Mouse (Mus musculus) common myeloid progenitor, adult 5-6 weeks (primary cell): ENCODE measurements around the gene Tbc1d1. TPM values are rescaled to one million over a fixed set of nuclear protein-coding genes. Genes with fewer than 3 reads are reported as not detected.

Experiments
- ATAC-seq: replicated peaks from 2 replicates; pipeline ENCODE4 v1.8.0; 2016; ENCODE audit warnings: low read depth, mild to moderate bottlenecking, moderate TSS enrichment, inconsistent platforms; ENCODE audit not compliant: poor library complexity, severe bottlenecking
- total RNA-seq: library from RNA; stranded (forward); fragments of 200-1000, 187-1606 nt; gene quantifications from 2 replicates; pipeline ENCODE4 v1.2.3, GENCODE M21; 2017

Tbc1d1 gene
- total RNA-seq, 1 experiment from 2014 or later: 33.9 TPM

DNA sequence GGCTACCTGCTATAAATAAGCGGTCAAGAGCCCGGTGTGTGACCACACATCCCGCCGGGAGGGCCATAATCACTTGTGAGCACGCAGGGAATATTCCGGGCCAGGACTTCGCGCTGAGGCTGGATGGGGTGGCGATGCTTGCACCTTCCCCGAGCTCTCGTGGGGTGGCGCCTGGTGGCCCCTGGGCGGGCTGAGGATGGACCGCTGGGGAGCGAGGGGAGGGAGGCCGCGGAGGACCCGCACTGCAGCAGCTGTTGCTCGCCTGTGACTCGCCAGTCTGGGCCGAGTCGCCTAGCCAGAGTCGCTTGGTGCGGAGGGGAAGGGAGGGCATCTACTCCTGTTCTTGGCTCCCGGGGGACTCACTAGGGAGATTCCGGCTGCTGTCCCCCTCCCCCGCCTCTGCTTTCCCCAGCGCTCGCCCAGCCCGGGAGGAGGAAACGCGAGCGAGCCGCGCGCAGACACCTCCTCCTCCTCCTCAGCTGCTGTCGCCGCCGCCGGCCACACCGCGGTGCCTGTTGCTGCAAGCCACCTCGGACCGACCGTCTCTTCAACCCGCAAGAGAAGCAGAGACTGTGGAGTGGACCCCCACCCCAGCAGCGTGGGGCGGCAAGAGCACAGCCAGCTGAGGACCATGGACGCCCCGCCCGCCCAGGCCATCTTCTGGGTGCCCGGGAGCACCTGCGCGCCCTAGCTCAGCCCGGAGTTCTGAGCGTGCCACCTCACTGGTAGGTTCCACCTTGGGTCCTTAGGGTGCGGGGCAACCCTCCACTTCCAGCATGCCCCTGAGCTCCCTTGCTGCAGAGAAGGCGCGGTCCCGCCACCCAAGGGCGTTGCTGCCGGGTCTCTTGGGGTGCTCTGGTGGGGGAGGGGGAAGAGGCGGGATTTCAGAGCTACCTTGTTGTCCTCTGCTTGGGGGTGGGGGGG is 3.9 kb downstream of the Tbc1d1 start:
- peak; percentile 45 for ATAC-seq

GRCm38 (mm10) chr5:64160705-64161391 is 4.7 kb downstream of the Tbc1d1 start:
- ATAC-seq: no peak

GRCm38 (mm10) chr5:64161917-64162316 is 5.8 kb downstream of the Tbc1d1 start:
- ATAC-seq: no peak

DNA sequence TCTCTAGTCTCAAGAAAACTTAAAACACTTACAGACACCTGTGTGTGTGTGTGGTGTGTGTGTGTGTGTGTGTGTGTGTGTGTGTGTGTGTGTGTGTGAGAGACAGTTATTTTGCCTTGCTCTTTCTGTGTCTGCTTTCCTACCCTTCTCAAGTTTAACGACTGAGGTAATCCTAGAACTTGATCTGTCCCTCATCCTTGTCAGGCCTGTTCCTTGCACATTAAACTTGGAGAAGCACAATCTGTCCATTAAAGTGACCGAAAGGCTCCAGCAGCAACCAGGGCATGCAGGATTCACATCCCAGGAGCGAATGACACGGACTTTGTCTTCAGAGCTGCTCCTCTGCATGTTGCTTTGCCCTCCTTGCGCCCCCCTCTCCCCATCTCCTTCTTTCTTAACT is 6.5 kb downstream of the Tbc1d1 start:
- no peak for ATAC-seq

GRCm38 (mm10) chr5:64164414-64164813 is 8.3 kb downstream of the Tbc1d1 start:
- no peak for ATAC-seq

DNA sequence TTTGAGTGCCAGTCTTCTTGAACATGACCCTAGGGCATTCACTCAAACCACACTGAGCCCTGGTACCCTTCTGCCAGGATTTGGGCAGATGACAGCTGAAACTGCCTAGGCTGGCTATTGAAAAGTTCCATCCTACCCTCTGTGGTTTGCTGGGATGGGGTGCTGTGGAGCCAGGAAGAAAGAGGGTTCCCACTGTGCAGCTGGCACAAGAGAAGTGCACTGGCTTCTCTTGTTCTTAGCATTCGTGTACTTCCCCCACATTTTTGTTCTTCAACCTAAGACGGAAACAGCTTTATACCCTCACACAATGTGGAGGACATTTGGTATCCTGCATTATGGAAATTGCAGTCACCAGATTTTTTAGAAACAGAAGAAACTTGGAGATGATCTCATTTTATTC is 9.7 kb downstream of the Tbc1d1 start:
- no peak for ATAC-seq

- ATAC-seq: no peak
These were observed 13.0 kb downstream of the Tbc1d1 start for GRCm38 (mm10) chr5:64168990-64169540.

DNA sequence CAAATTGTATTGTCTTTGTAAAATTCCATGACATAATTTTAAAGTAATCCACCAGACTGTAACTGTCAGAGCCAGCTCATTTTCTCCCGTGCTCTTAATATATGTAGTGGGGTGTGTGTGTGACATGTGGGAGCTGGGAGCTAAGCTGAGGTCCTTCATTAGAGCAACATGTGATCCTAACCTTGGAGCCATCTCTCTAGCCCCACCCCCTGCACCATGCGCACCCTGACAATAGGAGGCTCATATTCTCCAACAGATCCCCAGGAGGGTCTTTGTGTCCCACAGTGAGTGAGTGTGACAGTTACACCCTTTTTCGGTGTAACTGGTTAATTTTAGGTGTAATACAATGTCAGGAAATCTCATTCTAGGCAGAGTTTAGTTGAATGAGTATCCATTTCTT is 16.8 kb downstream of the Tbc1d1 start:
- no peak for ATAC-seq

- no peak for ATAC-seq
These were observed 17.2 kb downstream of the Tbc1d1 start for GRCm38 (mm10) chr5:64173302-64173701.

DNA sequence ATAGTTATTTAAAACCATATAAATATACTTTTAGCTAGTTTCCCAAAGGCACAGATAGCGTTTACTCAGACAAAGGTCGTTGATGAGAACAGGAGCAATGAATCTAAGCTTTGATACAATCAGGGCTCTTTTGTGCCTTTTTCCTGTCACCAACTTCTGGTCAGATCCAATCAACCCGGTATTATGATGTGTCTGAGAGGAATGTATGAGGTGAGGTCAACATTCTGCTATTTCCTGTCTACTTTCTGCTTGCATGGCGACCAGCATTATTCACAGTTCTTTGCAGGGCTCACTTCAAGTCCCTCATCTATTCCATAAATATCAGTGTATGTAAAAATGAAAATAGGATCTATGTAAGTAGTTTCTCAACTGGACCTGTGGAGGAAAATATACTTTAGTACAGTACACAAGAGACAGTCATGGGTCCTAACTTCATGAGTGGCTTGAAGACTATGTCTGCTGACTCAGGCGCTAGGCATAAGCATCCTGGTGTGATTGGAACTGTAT is 18.4 kb downstream of the Tbc1d1 start:
- ATAC-seq: no peak

GRCm38 (mm10) chr5:64180548-64180947 is 24.4 kb downstream of the Tbc1d1 start:
- no peak for ATAC-seq

GRCm38 (mm10) chr5:64183712-64184111 is 27.6 kb downstream of the Tbc1d1 start:
- no peak for ATAC-seq

DNA sequence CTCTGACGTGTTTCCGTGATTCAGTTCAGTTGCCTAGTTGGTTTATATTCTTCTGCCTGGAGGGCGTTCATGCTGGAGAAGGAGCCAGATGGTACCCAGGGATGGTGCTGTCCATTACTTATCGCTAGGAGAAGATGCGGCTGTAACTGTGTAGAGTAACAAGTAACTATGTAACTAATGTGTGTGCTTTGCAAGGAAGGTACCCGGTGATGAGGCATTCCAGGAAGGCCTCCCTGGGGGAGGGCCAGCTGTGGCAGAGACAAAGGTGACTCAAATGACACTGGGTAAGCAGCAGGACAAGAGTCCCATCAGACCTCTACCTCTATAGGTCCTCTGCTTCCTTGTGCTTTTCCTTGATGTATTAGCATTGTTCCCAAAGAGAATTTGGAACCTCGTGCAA is 29.2 kb downstream of the Tbc1d1 start:
- no peak for ATAC-seq

DNA sequence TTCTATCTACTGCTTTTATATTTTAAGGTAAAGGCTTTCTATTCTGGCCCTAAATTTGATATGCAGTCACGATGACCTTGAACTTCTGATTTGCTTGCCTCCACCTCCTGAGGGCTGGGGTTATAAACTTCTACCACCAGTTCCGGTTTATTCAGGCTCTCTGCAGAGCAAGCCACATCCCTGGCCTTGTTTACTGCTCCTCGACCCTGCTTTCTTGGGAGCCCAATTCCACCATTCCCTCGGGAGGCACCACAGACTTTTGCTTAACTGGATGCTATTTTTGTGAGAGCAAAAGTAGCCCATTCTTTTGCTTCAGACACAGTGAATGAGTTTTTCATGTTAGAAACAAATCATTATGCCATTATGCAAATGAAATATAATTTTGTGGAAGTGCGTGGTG is 30.5 kb downstream of the Tbc1d1 start:
- ATAC-seq: no peak

- ATAC-seq: 0 out of 2 replicates have a peak, but pooled peaks have one; percentile 39
These were observed 32.1 kb downstream of the Tbc1d1 start for GRCm38 (mm10) chr5:64188083-64188648.

- ATAC-seq: no peak
These were observed 34.8 kb downstream of the Tbc1d1 start for GRCm38 (mm10) chr5:64190892-64191291.

- no peak for ATAC-seq
These were observed 37.2 kb downstream of the Tbc1d1 start for GRCm38 (mm10) chr5:64193353-64193752.

GRCm38 (mm10) chr5:64196250-64196865 is 40.3 kb downstream of the Tbc1d1 start:
- ATAC-seq: no peak

DNA sequence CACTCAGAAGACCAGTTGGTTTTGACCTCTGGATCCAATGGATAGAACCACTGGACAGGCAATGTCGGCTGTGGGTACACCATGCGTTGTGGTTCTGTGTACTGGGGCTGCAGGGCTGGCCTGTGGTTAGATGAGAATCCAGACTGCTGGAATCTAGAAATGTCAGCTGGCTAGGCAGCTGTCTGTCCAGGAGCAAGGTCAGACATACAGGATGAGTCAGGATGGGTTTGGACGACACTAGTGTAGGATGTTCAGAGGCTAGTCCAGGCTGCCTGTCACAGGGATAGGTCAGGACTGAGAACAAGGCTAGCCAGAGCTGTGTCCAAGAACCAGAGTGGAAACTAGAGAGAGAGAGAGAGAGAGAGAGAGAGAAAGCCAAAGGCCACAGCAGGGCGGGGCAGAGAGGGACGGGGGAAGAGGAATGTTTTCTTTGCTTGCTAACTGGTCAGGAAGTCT is 40.8 kb downstream of the Tbc1d1 start:
- ATAC-seq: peak; percentile 25; the same call in 1 of the 2 replicates

GRCm38 (mm10) chr5:64198624-64199023 is 42.5 kb downstream of the Tbc1d1 start:
- ATAC-seq: no peak
